Mouse (Mus musculus) testis, adult 2 months (tissue): ENCODE results near the gene Pdik1l. TPM values are rescaled to one million over a fixed set of nuclear protein-coding genes. Genes with fewer than 3 reads are reported as not detected.

Experiments
- H3K27ac ChIP-seq: fragments of 200-500 bp; 2 replicates; pipeline ENCODE4 v1.5.1; 2012; ENCODE audit warnings: low read depth, low read length; ENCODE audit not compliant: control insufficient read depth, insufficient read depth
- H3K27me3 ChIP-seq: fragments of 200-500 bp; 2 replicates; pipeline ENCODE4 v1.6.1; 2012; ENCODE audit warnings: mild to moderate bottlenecking, low read length, moderate library complexity; ENCODE audit not compliant: control insufficient read depth, insufficient read depth
- H3K36me3 ChIP-seq: fragments of 200-500 bp; 2 replicates; pipeline ENCODE4 v1.6.1; 2012; ENCODE audit warnings: mild to moderate bottlenecking, low read length; ENCODE audit not compliant: control insufficient read depth, insufficient read depth
- H3K4me1 ChIP-seq: fragments of 200-500 bp; 2 replicates; pipeline ENCODE4 v1.6.1; 2012; ENCODE audit warnings: low read length; ENCODE audit not compliant: control insufficient read depth, insufficient read depth
- H3K4me3 ChIP-seq: fragments of 200-500 bp; 2 replicates; pipeline ENCODE4 v1.5.1; 2012; ENCODE audit warnings: low read depth, mild to moderate bottlenecking, low read length, moderate library complexity, mixed read lengths; ENCODE audit not compliant: control insufficient read depth
- CTCF ChIP-seq: fragments of 200-500 bp; IDR thresholded peaks from 2 replicates; pipeline ENCODE4 v1.5.1; 2012; ENCODE audit warnings: low read depth, mild to moderate bottlenecking, inconsistent platforms, low read length, moderate library complexity; ENCODE audit not compliant: control insufficient read depth, insufficient read depth, insufficient replicate concordance
- POLR2A ChIP-seq: fragments of 200-500 bp; IDR thresholded peaks from 2 replicates; pipeline ENCODE4 v1.6.1; 2012; ENCODE audit warnings: low read depth, mild to moderate bottlenecking, inconsistent platforms, low read length, moderate library complexity; ENCODE audit not compliant: control insufficient read depth
- polyA plus RNA-seq: library from polyadenylated mRNA; depleted of rRNA; stranded (reverse); fragments of >200 nt; gene quantifications from 2 replicates; pipeline ENCODE4 v1.2.3, GENCODE M21; 2012; rRNA removed

Pdik1l gene
- polyA plus RNA-seq, 1 experiment: 6.2 TPM

DNA sequence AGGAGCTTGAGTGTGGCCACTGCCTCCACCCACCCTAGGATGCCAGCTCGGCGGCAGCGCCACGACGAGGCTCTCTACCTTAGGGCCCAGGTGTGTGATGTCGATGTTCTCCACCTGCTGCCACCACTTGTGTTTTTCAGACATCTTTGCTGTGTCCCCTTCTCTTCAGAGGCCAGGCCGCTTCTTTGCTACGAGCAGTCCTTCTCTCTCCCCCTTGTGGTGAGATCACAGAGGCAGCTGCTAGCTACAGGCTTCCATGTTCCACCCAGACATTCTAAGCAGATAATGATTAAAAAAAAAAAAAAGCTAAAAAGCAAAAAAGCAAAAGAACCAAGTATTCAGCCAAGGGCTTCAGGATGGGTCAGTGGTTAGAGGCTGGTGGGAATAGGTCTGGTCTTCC, 60.5 kb downstream of the Pdik1l start, which contains the start of gene Catsper4:
Catsper4 (minus strand) TSS at position 190 of the 400 bp plus-strand sequence.
- H3K4me1 ChIP-seq: no peaks in the 10 kb centered on the region; the same call in 1 of the 2 replicates
- peak within 1 kb of the TSS; percentile 86 for H3K4me3 ChIP-seq
- H3K36me3 ChIP-seq: no peaks in the 10 kb centered on the region
- peak; percentile 4; the same call in 1 of the 2 replicates for TF ChIP-seq CTCF
- TF ChIP-seq POLR2A: peak; percentile 69; the same call in 1 of the 2 replicates
- H3K27me3 ChIP-seq: no peaks in the 10 kb centered on the region
- peak within 1 kb of the TSS; percentile 15 for H3K27ac ChIP-seq

Other genes starting within 250 kb of the Pdik1l start
- 0.11 TPM in 2 replicates for gene Zfp683, start 234.1 kb downstream of the Pdik1l start, polyA plus RNA-seq
- gene Crybg2, start 227.1 kb downstream of the Pdik1l start, polyA plus RNA-seq: 2.3 and 2.4 TPM in 2 replicates
- 2.0 and 660 TPM in 2 replicates for gene Cd52, start 192.8 kb downstream of the Pdik1l start, polyA plus RNA-seq
- 457 and 483 TPM in 2 replicates for gene Ubxn11, start 185.3 kb downstream of the Pdik1l start, polyA plus RNA-seq
- 85.6 and 157 TPM in 2 replicates for gene Sh3bgrl3, start 159.1 kb downstream of the Pdik1l start, polyA plus RNA-seq
- 110 and 114 TPM in 2 replicates for gene Cep85, start 100.8 kb downstream of the Pdik1l start, polyA plus RNA-seq
- gene Gm7534, start 84.9 kb downstream of the Pdik1l start, polyA plus RNA-seq: not detected in 2 replicates
- 126 and 129 TPM in 2 replicates for gene Catsper4, start 60.5 kb downstream of the Pdik1l start, polyA plus RNA-seq
- gene Cnksr1, start 49.5 kb downstream of the Pdik1l start, polyA plus RNA-seq: 0.88 and 1.2 TPM in 2 replicates
- gene E130218I03Rik, start 44.2 kb downstream of the Pdik1l start, polyA plus RNA-seq: 0.11 and 0.26 TPM in 2 replicates
- 7.5 and 9.7 TPM in 2 replicates for gene Zfp593, start 42.3 kb downstream of the Pdik1l start, polyA plus RNA-seq
- gene Gm30191, start 41.0 kb downstream of the Pdik1l start, polyA plus RNA-seq: 0.25 TPM in 1 of 2 replicates, not detected in the other
- gene Grrp1, start 33.8 kb downstream of the Pdik1l start, polyA plus RNA-seq: 1.9 and 2.7 TPM in 2 replicates
- 1.6 and 1.8 TPM in 2 replicates for gene Trim63, start 27.2 kb upstream of the Pdik1l start, polyA plus RNA-seq
- 19.1 and 21.3 TPM in 2 replicates for gene Slc30a2, start 55.3 kb upstream of the Pdik1l start, polyA plus RNA-seq
- 0.25 and 0.26 TPM in 2 replicates for gene Extl1, start 96.0 kb upstream of the Pdik1l start, polyA plus RNA-seq
- gene Pafah2, start 108.4 kb upstream of the Pdik1l start, polyA plus RNA-seq: 36.0 and 37.2 TPM in 2 replicates
- gene Stmn1, start 180.4 kb upstream of the Pdik1l start, polyA plus RNA-seq: 109 and 126 TPM in 2 replicates
- 65.0 and 67.1 TPM in 2 replicates for gene Paqr7, start 208.8 kb upstream of the Pdik1l start, polyA plus RNA-seq
- 3.7 and 3.8 TPM in 2 replicates for gene Aunip, start 223.1 kb upstream of the Pdik1l start, polyA plus RNA-seq
- gene Mtfr1l, start 247.5 kb upstream of the Pdik1l start, polyA plus RNA-seq: 286 and 306 TPM in 2 replicates